Mouse (Mus musculus) erythroid progenitor cell, adult 5-6 weeks (primary cell): ENCODE data around the gene Gm8005. TPM values are rescaled to one million over a fixed set of nuclear protein-coding genes. Genes with fewer than 3 reads are reported as not detected.
"Not testable (repeated sequence)": the region's sequence is repeated elsewhere in the genome, so short reads cannot be mapped to it uniquely, and the experiment has no call there.

Source experiments
- ATAC-seq: replicated peaks from 2 replicates; pipeline ENCODE4 v1.8.0; 2016; ENCODE audit warnings: moderate number of reproducible peaks, mild to moderate bottlenecking, moderate TSS enrichment, inconsistent platforms; ENCODE audit not compliant: poor library complexity, low FRiP score, severe bottlenecking
- total RNA-seq, 2 experiments: library from RNA; stranded (forward) in 1 of 2; stranded (reverse) in 1 of 2; fragments of 150-400 nt in 1 of 2; fragments of 186-747, 209-891 nt in 1 of 2; gene quantifications; 2 replicates each; pipeline versions ENCODE4 v1.2.3 to v1.2.4; 2015 to 2017; ENCODE audit warnings: low replicate concordance in 2 of 2

The Gm8005 gene
- total RNA-seq (2015; ENCODE audit: low replicate concordance) (not detected in 2 replicates), total RNA-seq (2017; ENCODE audit: low replicate concordance) (not detected in 2 replicates)

GRCm38 (mm10) chr14:42439573-42439972, at the start of gene Gm8005:
Gene Gm8005 (minus strand): TSS chr14:42439673.
- not testable (repeated sequence) for ATAC-seq

- ATAC-seq = not testable (repeated sequence)
Observed at GRCm38 (mm10) chr14:42463581-42463980, 24.1 kb upstream of the Gm8005 start, which contains the start of gene Gm8011. Gene Gm8011 (plus strand): TSS chr14:42463881.

Other genes starting within 250 kb of the Gm8005 start
- gene Gm3573, start 248.9 kb downstream of the Gm8005 start, total RNA-seq (2015; ENCODE audit: low replicate concordance) = not detected in 2 replicates
- gene Gm3573, start 248.9 kb downstream of the Gm8005 start, total RNA-seq (2017; ENCODE audit: low replicate concordance) = not detected in 2 replicates
- not detected in 2 replicates for gene Gm17026, start 179.6 kb downstream of the Gm8005 start, total RNA-seq (2015; ENCODE audit: low replicate concordance)
- not detected in 2 replicates for gene Gm17026, start 179.6 kb downstream of the Gm8005 start, total RNA-seq (2017; ENCODE audit: low replicate concordance)
- gene Gm9611, start 142.3 kb downstream of the Gm8005 start, total RNA-seq (2015; ENCODE audit: low replicate concordance) = not detected in 2 replicates
- not detected in 2 replicates for gene Gm9611, start 142.3 kb downstream of the Gm8005 start, total RNA-seq (2017; ENCODE audit: low replicate concordance)
- not detected in 2 replicates for gene Gm7995, start 129.5 kb downstream of the Gm8005 start, total RNA-seq (2015; ENCODE audit: low replicate concordance)
- not detected in 2 replicates for gene Gm7995, start 129.5 kb downstream of the Gm8005 start, total RNA-seq (2017; ENCODE audit: low replicate concordance)
- not detected in 2 replicates for gene Gm8011, start 24.2 kb upstream of the Gm8005 start, total RNA-seq (2015; ENCODE audit: low replicate concordance)
- gene Gm8011, start 24.2 kb upstream of the Gm8005 start, total RNA-seq (2017; ENCODE audit: low replicate concordance) = not detected in 2 replicates
- not detected in 2 replicates for gene Gm8020, start 62.7 kb upstream of the Gm8005 start, total RNA-seq (2015; ENCODE audit: low replicate concordance)
- gene Gm8020, start 62.7 kb upstream of the Gm8005 start, total RNA-seq (2017; ENCODE audit: low replicate concordance) = not detected in 2 replicates
- gene Gm8024, start 84.6 kb upstream of the Gm8005 start, total RNA-seq (2015; ENCODE audit: low replicate concordance) = not detected in 2 replicates
- gene Gm8024, start 84.6 kb upstream of the Gm8005 start, total RNA-seq (2017; ENCODE audit: low replicate concordance) = not detected in 2 replicates
- gene Gm17124, start 160.2 kb upstream of the Gm8005 start, total RNA-seq (2015; ENCODE audit: low replicate concordance) = not detected in 2 replicates
- gene Gm17124, start 160.2 kb upstream of the Gm8005 start, total RNA-seq (2017; ENCODE audit: low replicate concordance) = not detected in 2 replicates
- not detected in 2 replicates for gene Gm3633, start 202.2 kb upstream of the Gm8005 start, total RNA-seq (2015; ENCODE audit: low replicate concordance)
- not detected in 2 replicates for gene Gm3633, start 202.2 kb upstream of the Gm8005 start, total RNA-seq (2017; ENCODE audit: low replicate concordance)
- gene Gm10378, start 216.3 kb upstream of the Gm8005 start, total RNA-seq (2015; ENCODE audit: low replicate concordance) = not detected in 2 replicates
- not detected in 2 replicates for gene Gm10378, start 216.3 kb upstream of the Gm8005 start, total RNA-seq (2017; ENCODE audit: low replicate concordance)